ENCODE assay signal across 8 mouse cellular contexts in the genomic region with DNA sequence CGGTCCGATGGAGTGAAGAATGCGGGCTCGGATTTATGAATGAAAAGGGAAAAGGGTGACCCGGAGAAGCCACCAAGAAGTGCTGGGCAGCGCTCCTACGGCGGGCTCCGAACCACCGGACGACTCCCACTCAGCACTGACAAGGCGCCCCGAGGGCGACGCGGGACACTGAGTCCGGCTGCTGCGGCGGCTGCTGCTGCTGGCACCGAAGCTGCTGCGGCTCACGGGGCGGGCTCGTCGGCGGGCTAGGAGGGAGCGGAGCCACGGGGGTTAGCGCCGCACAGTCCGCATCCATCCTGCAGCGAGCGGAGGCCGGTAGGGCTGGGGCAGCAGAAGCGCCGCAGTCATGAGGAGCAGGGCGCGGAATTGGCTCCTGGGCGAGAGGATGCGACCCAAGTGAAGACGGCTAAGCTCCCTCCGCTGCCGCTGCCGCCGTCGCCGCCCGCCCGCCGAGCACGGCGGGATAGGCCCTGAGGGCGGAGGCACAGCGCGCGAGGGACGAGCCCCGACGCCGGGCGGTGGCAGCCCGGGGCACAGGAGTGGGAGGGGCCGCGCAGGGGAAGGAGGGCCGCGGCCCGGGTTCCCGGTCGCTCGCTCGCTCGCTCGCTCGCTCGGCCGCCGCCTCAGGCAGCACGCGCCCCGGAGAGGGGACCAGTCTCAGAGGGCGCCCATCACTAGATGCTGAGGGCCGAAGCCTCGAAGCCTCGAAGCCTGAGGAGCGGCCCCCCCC. TPM values are rescaled to one million over a fixed set of nuclear protein-coding genes. Genes with fewer than 3 reads are reported as not detected.
DNase-seq lines count a peak whose midpoint lies in the region; ATAC-seq and TF ChIP-seq lines count a peak whose summit lies in the region.

No protein-coding gene starts in this region.

- H3K27me3 ChIP-seq in forebrain, embryonic 14.5 days (replicated peaks; ENCODE audit: control insufficient read depth, insufficient read depth, low read length): no peaks in the 10 kb centered on the region
- no peaks in the 10 kb centered on the region for H3K27me3 ChIP-seq in lung, embryonic 15.5 days

- peak overlapping the region; percentile 95 for H3K4me2 ChIP-seq in forebrain, embryonic 14.5 days (ENCODE audit: low read length)
- peak overlapping the region; percentile 79 for H3K4me2 ChIP-seq in lung, embryonic 15.5 days

- H3K9me3 ChIP-seq in forebrain, embryonic 14.5 days (replicated peaks; ENCODE audit: control insufficient read depth, low read length): no peaks in the 10 kb centered on the region
- no peaks in the 10 kb centered on the region for H3K9me3 ChIP-seq in lung, embryonic 15.5 days

- H3K4me3 ChIP-seq in bone marrow, adult 2 months (replicated peaks; ENCODE audit: control insufficient read depth, low read depth, low read length): peak overlapping the region; percentile 93
- peak overlapping the region; percentile 92 for H3K4me3 ChIP-seq in forebrain, embryonic 14.5 days (ENCODE audit: low read depth, low read length)
- peak overlapping the region; percentile 68 for H3K4me3 ChIP-seq in lung, embryonic 15.5 days

- peak; percentile 81; the same call in 1 of the 2 replicates for TF ChIP-seq POLR2A in bone marrow, adult 2 months (IDR thresholded peaks at IDR 0.05; ENCODE audit: borderline replicate concordance, control insufficient read depth, low read depth, low read length)

- peaks cover 3% of the 10 kb centered on the region for H3K4me1 ChIP-seq in bone marrow, adult 2 months (ENCODE audit: control insufficient read depth, insufficient read depth, low read length)
- H3K4me1 ChIP-seq in forebrain, embryonic 14.5 days (ENCODE audit: control insufficient read depth, insufficient read depth, low read length): peaks cover 11% of the 10 kb centered on the region
- H3K4me1 ChIP-seq in lung, embryonic 15.5 days: peaks cover 13% of the 10 kb centered on the region

- peak; percentile 63 for ATAC-seq in forebrain, embryonic 14.5 days
- peak; percentile 85 for ATAC-seq in lung, embryonic 15.5 days (ENCODE audit: borderline replicate concordance, extremely low read depth, low FRiP score, low TSS enrichment)

- H3K9ac ChIP-seq in forebrain, embryonic 14.5 days (ENCODE audit: low read length): peak overlapping the region; percentile 89
- H3K9ac ChIP-seq in lung, embryonic 15.5 days: peak overlapping the region; percentile 71

- H3K36me3 ChIP-seq in forebrain, embryonic 14.5 days (ENCODE audit: control insufficient read depth, insufficient read depth, low read length): no peaks in the 10 kb centered on the region
- peaks cover 2% of the 10 kb centered on the region; the same call in 1 of the 2 replicates for H3K36me3 ChIP-seq in lung, embryonic 15.5 days

- no peak for TF ChIP-seq CTCF in bone marrow, adult 2 months (IDR thresholded peaks at IDR 0.05; ENCODE audit: control insufficient read depth, insufficient read depth, low read length)

- peak overlapping the region; percentile 98 for H3K27ac ChIP-seq in bone marrow, adult 2 months (ENCODE audit: control insufficient read depth, insufficient read depth, low read depth, low read length, poor library complexity)
- H3K27ac ChIP-seq in forebrain, embryonic 14.5 days (ENCODE audit: low read depth, low read length): peak overlapping the region; percentile 99
- peak overlapping the region; percentile 98 for H3K27ac ChIP-seq in lung, embryonic 15.5 days

- intact Hi-C loops in heart, postnatal 25 days (cut with DNase I): loop anchor here (2.0 to 5.0 kb wide), 2 partner anchors 21 to 36 kb away; no protein-coding TSS in a partner anchor

- under 1% methylated on average over 83 of the region's 85 CpGs for WGBS in bone marrow, adult 2 months
- under 1% methylated on average over 66 of the region's 85 CpGs for WGBS in forebrain, embryonic 14.5 days
- 0% methylated on average over 74 of the region's 85 CpGs for WGBS in lung, embryonic 15.5 days

- DNase-seq in CD4-positive, CD25-positive, alpha-beta regulatory T cell, adult 2 months (ENCODE audit: low read depth, low spot score): peak; percentile 87
- peak; percentile 74 for DNase-seq in forebrain, embryonic 14.5 days (ENCODE audit: low spot score)
- peak; percentile 70 for DNase-seq in heart, postnatal 25 days (ENCODE audit: low spot score)
- peak; percentile 20 to 36 for DNase-seq in layer of hippocampus, adult 8-10 months (ENCODE audit: low spot score in 2 of 2)
- DNase-seq in ovary, postnatal 14 days (ENCODE audit: low spot score): peak; percentile 54
- peak; percentile 67 to 69 for DNase-seq in thymus, postnatal 10 days (ENCODE audit: low spot score in 2 of 2)

RNA-seq across cellular contexts. Expression of a gene that starts 0.7 kb away (rescaled TPM):
- 113 and 131 TPM in 2 replicates for polyA plus RNA-seq in bone marrow, adult 2 months (2011; ENCODE audit: insufficient read depth, insufficient read length, low replicate concordance, missing spikeins)
- polyA plus RNA-seq in forebrain, embryonic 14.5 days (2014; fragmentation: Nextera tagmentation; extraction: Ambion mirVana): 37.9 and 38.0 TPM in 2 replicates
- total RNA-seq in heart, postnatal 25 days (2021): 100 to 1,000 TPM; 296 to 335 TPM
- 100 to 1,000 TPM; 212 to 252 (median 217) TPM for total RNA-seq in layer of hippocampus, adult 8-10 months (2022)
- polyA plus RNA-seq in lung, embryonic 15.5 days (2015; fragmentation: Nextera tagmentation; extraction: Ambion mirVana): 45.4 and 52.0 TPM in 2 replicates

RNA-seq across cellular contexts. Expression of a gene that starts 55.3 kb away (rescaled TPM):
- polyA plus RNA-seq in bone marrow, adult 2 months (2011; ENCODE audit: insufficient read depth, insufficient read length, low replicate concordance, missing spikeins): not detected in 2 replicates
- not detected in 2 replicates for polyA plus RNA-seq in forebrain, embryonic 14.5 days (2014; fragmentation: Nextera tagmentation; extraction: Ambion mirVana)
- not detected for total RNA-seq in heart, postnatal 25 days (2021)
- 1 to 10 TPM; 1.4 to 3.1 (median 2.3) TPM for total RNA-seq in layer of hippocampus, adult 8-10 months (2022)
- polyA plus RNA-seq in lung, embryonic 15.5 days (2015; fragmentation: Nextera tagmentation; extraction: Ambion mirVana): 0.26 and 0.62 TPM in 2 replicates

Comparison
In these comparisons a context has a peak if more than half of its experiments do, and no peak if none do; other contexts are left out.
1. Peak in every context shown above with its lines: DNase-seq, ATAC-seq, H3K4me3 ChIP-seq and H3K27ac ChIP-seq.
2. DNase-seq: peak in every context shown above with its lines; median percentile 87 in CD4-positive, CD25-positive, alpha-beta regulatory T cell, adult 2 months; 74 in forebrain, embryonic 14.5 days; 70 in heart, postnatal 25 days; 68 in thymus, postnatal 10 days; 54 in ovary, postnatal 14 days; 28 in layer of hippocampus, adult 8-10 months.